Mouse (Mus musculus) kidney, adult 2 months (tissue): ENCODE measurements around the gene Oser1.

Experiments
- CTCF ChIP-seq: fragments of 200-500 bp; conservative IDR thresholded peaks from 2 replicates; pipeline ENCODE4 v1.5.1; 2011; ENCODE audit warnings: low read depth, mild to moderate bottlenecking, control low read depth, low read length, moderate library complexity, mixed read lengths; ENCODE audit not compliant: insufficient read depth, insufficient read length
- POLR2A ChIP-seq: fragments of 200-500 bp; IDR thresholded peaks from one replicate; pipeline ENCODE4 v1.6.1; 2011; ENCODE audit warnings: low read depth, low read length, control low read depth

DNA sequence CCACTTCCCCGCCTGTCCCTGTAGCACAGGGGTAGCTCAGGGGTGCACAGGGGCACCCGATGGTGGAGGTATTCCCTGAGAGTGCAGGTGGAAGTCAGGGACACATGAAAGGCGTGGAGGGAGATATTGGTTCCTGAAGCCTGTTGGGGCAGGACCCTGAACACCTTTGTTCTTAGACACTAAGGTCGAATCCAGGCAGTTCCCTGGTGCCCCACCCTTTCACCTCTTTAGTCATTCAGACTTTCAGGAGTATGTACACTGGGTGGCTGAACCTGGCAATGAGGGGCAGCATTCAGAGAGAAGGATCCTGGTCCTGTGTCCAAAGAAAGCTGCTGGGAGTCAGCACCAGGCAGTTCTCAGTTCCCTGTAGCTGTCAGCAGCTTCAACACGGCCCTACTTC is 37.9 kb upstream of the Oser1 start:
- no peak for TF ChIP-seq CTCF
- no peak for TF ChIP-seq POLR2A
